Comparison of ENCODE assay signal across 8 mouse cellular contexts in the genomic region with DNA sequence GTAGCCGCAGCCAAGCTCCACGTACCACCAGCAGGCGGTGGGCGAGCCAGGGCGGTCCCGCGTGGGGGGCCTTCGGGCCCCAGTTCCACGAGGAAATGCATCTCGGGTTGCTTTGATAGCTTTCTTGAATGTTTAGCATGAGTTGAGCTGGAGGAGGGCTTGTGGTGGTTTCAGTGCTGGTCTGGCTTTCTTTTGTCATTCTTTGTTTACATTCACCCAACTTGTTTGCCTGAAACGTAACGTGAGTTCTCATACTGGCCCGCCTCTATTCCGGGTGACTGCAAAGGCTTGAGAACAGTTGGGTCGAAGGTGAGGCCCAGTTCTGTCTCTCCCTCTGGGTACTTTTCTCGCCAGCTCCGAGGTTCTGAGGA. TPM values are rescaled to one million over a fixed set of nuclear protein-coding genes. Genes with fewer than 3 reads are reported as not detected.
DNase-seq lines count a peak whose midpoint lies in the region; ATAC-seq and TF ChIP-seq lines count a peak whose summit lies in the region.

No protein-coding gene starts in this region.

- peaks cover 23% of the 10 kb centered on the region for H3K4me1 ChIP-seq in forebrain, embryonic 10.5 days
- peaks cover 10% of the 10 kb centered on the region; the same call in 1 of the 2 replicates for H3K4me1 ChIP-seq in hindbrain, postnatal 0 days (ENCODE audit: insufficient read depth, low read length)
- no peaks in the 10 kb centered on the region; the same call in 1 of the 2 replicates for H3K4me1 ChIP-seq in limb, embryonic 11.5 days (ENCODE audit: control insufficient read depth, insufficient read depth, low read length)
- peaks cover 8% of the 10 kb centered on the region for H3K4me1 ChIP-seq in thymus, adult 2 months (replicated peaks; ENCODE audit: control insufficient read depth, insufficient read depth, low read length)

- H3K27me3 ChIP-seq in forebrain, embryonic 10.5 days (ENCODE audit: poor library complexity, severe bottlenecking) = no peaks in the 10 kb centered on the region
- no peaks in the 10 kb centered on the region for H3K27me3 ChIP-seq in hindbrain, postnatal 0 days (ENCODE audit: insufficient read depth, low read length)
- H3K27me3 ChIP-seq in limb, embryonic 11.5 days (ENCODE audit: control insufficient read depth, insufficient read depth, low read length) = no peaks in the 10 kb centered on the region
- no peaks in the 10 kb centered on the region for H3K27me3 ChIP-seq in thymus, adult 2 months (ENCODE audit: control insufficient read depth, insufficient read depth, low read length)

- no peak for TF ChIP-seq POLR2A in thymus, adult 2 months (IDR thresholded peaks at IDR 0.05; ENCODE audit: control insufficient read depth, extremely low read depth, insufficient read depth, low read length, poor library complexity)

- WGBS in forebrain, embryonic 10.5 days = 1% methylated on average over 17 of the region's 17 CpGs
- WGBS in hindbrain, postnatal 0 days = 1% methylated on average over 17 of the region's 17 CpGs
- WGBS in limb, embryonic 11.5 days = 0% methylated on average over 17 of the region's 17 CpGs
- WGBS in thymus, adult 2 months = 11% methylated on average over 17 of the region's 17 CpGs

- H3K9ac ChIP-seq in hindbrain, postnatal 0 days (replicated peaks; ENCODE audit: low read length) = peak overlapping the region; percentile 89
- H3K9ac ChIP-seq in limb, embryonic 11.5 days (ENCODE audit: low read length) = peak overlapping the region; percentile 96

- ATAC-seq in cerebellum, adult (ENCODE audit: insufficient number of reproducible peaks, low FRiP score, low TSS enrichment) = no peak
- ATAC-seq in hindbrain, postnatal 0 days = no peak; the same call in 1 of the 2 replicates
- ATAC-seq in limb, embryonic 11.5 days (ENCODE audit: insufficient number of reproducible peaks, low FRiP score, low TSS enrichment, low read depth) = peak; percentile 48; the same call in 1 of the 2 replicates

- H3K4me2 ChIP-seq in hindbrain, postnatal 0 days (ENCODE audit: low read depth, low read length) = peak overlapping the region; percentile 85
- H3K4me2 ChIP-seq in limb, embryonic 11.5 days (ENCODE audit: low read depth, severe bottlenecking) = peak overlapping the region; percentile 62

- peaks cover 35% of the 10 kb centered on the region for H3K36me3 ChIP-seq in forebrain, embryonic 10.5 days (replicated peaks)
- H3K36me3 ChIP-seq in hindbrain, postnatal 0 days (ENCODE audit: insufficient read depth, low read length) = peaks cover 6% of the 10 kb centered on the region; the same call in 1 of the 2 replicates
- no peaks in the 10 kb centered on the region for H3K36me3 ChIP-seq in limb, embryonic 11.5 days (ENCODE audit: control insufficient read depth, insufficient read depth, low read length)
- no peaks in the 10 kb centered on the region for H3K36me3 ChIP-seq in thymus, adult 2 months (ENCODE audit: control insufficient read depth, insufficient read depth, low read length)

- peak overlapping the region; percentile 98 for H3K4me3 ChIP-seq in forebrain, embryonic 10.5 days
- H3K4me3 ChIP-seq in hindbrain, postnatal 0 days (ENCODE audit: low read length) = peak overlapping the region; percentile 68
- H3K4me3 ChIP-seq in limb, embryonic 11.5 days (ENCODE audit: low read depth, low read length) = peak overlapping the region; percentile 94
- peak overlapping the region; percentile 85 for H3K4me3 ChIP-seq in thymus, adult 2 months (ENCODE audit: control insufficient read depth, insufficient read depth, low read length)

- TF ChIP-seq CTCF in hindbrain, postnatal 0 days (IDR thresholded peaks at IDR 0.05; ENCODE audit: low read depth) = peak; percentile 52
- no peak for TF ChIP-seq CTCF in thymus, adult 2 months (IDR thresholded peaks at IDR 0.05; ENCODE audit: borderline replicate concordance, control insufficient read depth, extremely low read depth, insufficient read depth, low read length, poor library complexity)

- peak; percentile 17 for DNase-seq in cerebellum, adult 11 months
- DNase-seq in adrenal gland, adult 2 months = peak; percentile 62
- DNase-seq in forebrain, embryonic 10.5 days (ENCODE audit: extremely low spot score, low spot score) = no peak
- peak; percentile 54 for DNase-seq in hindbrain, postnatal 0 days (ENCODE audit: low spot score)
- peak; percentile 73 for DNase-seq in limb, embryonic 11.5 days (ENCODE audit: low spot score)
- DNase-seq in mesoderm, embryonic 11.5 days (ENCODE audit: low read depth, low spot score) = peak; percentile 30
- peak; percentile 44 for DNase-seq in thymus, adult 2 months

- H3K27ac ChIP-seq in forebrain, embryonic 10.5 days = peak overlapping the region; percentile 99
- peak overlapping the region; percentile 95 for H3K27ac ChIP-seq in hindbrain, postnatal 0 days
- H3K27ac ChIP-seq in limb, embryonic 11.5 days (replicated peaks; ENCODE audit: low read depth, low read length) = no peak overlapping the region
- H3K27ac ChIP-seq in thymus, adult 2 months (ENCODE audit: control insufficient read depth, insufficient read depth, low read length) = no peak overlapping the region

- peaks cover 3% of the 10 kb centered on the region; the same call in 1 of the 2 replicates for H3K9me3 ChIP-seq in forebrain, embryonic 10.5 days
- H3K9me3 ChIP-seq in hindbrain, postnatal 0 days (ENCODE audit: low read length) = no peaks in the 10 kb centered on the region
- H3K9me3 ChIP-seq in limb, embryonic 11.5 days (ENCODE audit: control insufficient read depth, low read length) = no peaks in the 10 kb centered on the region

RNA-seq across cellular contexts. Expression of a gene that starts 1.1 kb away (rescaled TPM):
- 10 to 100 TPM; 27.1 to 32.4 TPM for total RNA-seq in adrenal gland, adult 2 months (2021)
- polyA plus RNA-seq in adrenal gland, adult 2 months (2012; rRNA removed) = 7.1 and 15.7 TPM in 2 replicates
- 42.9 and 46.0 TPM in 2 replicates for polyA plus RNA-seq in forebrain, embryonic 10.5 days (2016; fragmentation: Nextera tagmentation; extraction: Ambion mirVana)
- 34.4 and 37.8 TPM in 2 replicates for total RNA-seq in hindbrain, postnatal 0 days (2014; rRNA removed)
- 29.3 and 29.9 TPM in 2 replicates for polyA plus RNA-seq in hindbrain, postnatal 0 days (2015; fragmentation: Nextera tagmentation; extraction: Ambion mirVana)
- polyA plus RNA-seq in limb, embryonic 11.5 days (2014; fragmentation: Nextera tagmentation; extraction: Ambion mirVana) = 53.5 and 54.5 TPM in 2 replicates
- polyA plus RNA-seq in thymus, adult 2 months (2012; rRNA removed) = 22.5 and 25.5 TPM in 2 replicates

Comparison
In these comparisons a context has a peak if more than half of its experiments do, and no peak if none do; other contexts are left out.
1. H3K27ac ChIP-seq: peak in forebrain, embryonic 10.5 days (single experiment) and hindbrain, postnatal 0 days (single experiment); none in limb, embryonic 11.5 days (single experiment) and thymus, adult 2 months (single experiment).
2. Peak in every context shown above with its lines, with median percentiles within 50 percentile points of each other: H3K4me3 ChIP-seq.